In the genomic region with DNA sequence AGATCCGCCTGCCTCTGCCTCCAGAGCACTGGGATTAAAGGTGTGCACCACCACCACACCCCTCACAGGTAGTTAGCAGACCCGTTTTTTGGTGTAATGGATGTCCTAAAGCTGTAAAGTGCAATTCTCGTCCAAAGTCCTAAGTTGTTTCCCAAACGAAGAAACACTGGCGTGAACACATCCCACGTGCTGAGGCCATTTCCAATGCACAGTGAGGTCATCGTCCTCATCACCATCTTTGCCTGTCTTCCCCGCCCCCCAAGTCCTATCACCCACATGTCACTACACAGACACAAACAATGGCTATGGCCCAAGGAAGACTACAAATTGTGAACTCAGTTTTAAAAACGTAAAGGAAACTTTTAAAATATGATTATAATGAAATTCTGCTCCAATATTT, we compare ENCODE assay signal across 13 mouse cellular contexts. TPM values are rescaled to one million over a fixed set of nuclear protein-coding genes. Genes with fewer than 3 reads are reported as not detected.
A peak's percentile ranks its signal among the peaks of the same experiment; 100 is the strongest.
DNase-seq lines count a peak whose midpoint lies in the region; ATAC-seq and TF ChIP-seq lines count a peak whose summit lies in the region.
"Had no signal": no experiment of that assay in that cellular context is flagged by ENCODE, and none has a peak within 500 bp of the region (broad histone marks: within the 10 kb centered on the region; RNA-seq: fewer than 3 reads in every experiment).

No protein-coding gene starts in this region.

- 14% methylated on average over 9 of the region's 9 CpGs for WGBS in liver, adult 2 months
- WGBS in liver, embryonic 11.5 days = 63% methylated on average over 9 of the region's 9 CpGs
- 58% methylated on average over 9 of the region's 9 CpGs for WGBS in hindbrain, embryonic 16.5 days

- H3K4me1 ChIP-seq in liver, adult 2 months (ENCODE audit: control insufficient read depth, insufficient read depth, low read length) = peaks cover 26% of the 10 kb centered on the region
- H3K4me1 ChIP-seq in liver, embryonic 11.5 days (replicated peaks; ENCODE audit: control insufficient read depth, insufficient read depth, low read length) = peaks cover 42% of the 10 kb centered on the region
- peaks cover 68% of the 10 kb centered on the region for H3K4me1 ChIP-seq in E14TG2a.4 (replicated peaks; ENCODE audit: low read depth, low read length)
- peaks cover 26% of the 10 kb centered on the region for H3K4me1 ChIP-seq in hindbrain, embryonic 16.5 days (ENCODE audit: control insufficient read depth, insufficient read depth, low read depth, low read length)

- H3K36me3 ChIP-seq in liver, adult 2 months (ENCODE audit: control insufficient read depth, insufficient read depth, low read length) = no peaks in the 10 kb centered on the region
- H3K36me3 ChIP-seq in liver, embryonic 11.5 days (ENCODE audit: control insufficient read depth, insufficient read depth, low read length) = no peaks in the 10 kb centered on the region
- H3K36me3 ChIP-seq in E14TG2a.4 (ENCODE audit: insufficient read depth, low read length) = peaks cover 8% of the 10 kb centered on the region; the same call in 1 of the 2 replicates
- H3K36me3 ChIP-seq in hindbrain, embryonic 16.5 days (ENCODE audit: control insufficient read depth, insufficient read depth, low read length) = no peaks in the 10 kb centered on the region

- peaks cover 42% of the 10 kb centered on the region for H3K79me2 ChIP-seq in liver, adult 2 months (ENCODE audit: control insufficient read depth, insufficient read depth, low read length)

- intact Hi-C loops in gastrocnemius, adult 2 months (cut with DNase I) = loop anchor here (5.0 kb wide), 1 partner anchor 56 kb away; no protein-coding TSS in a partner anchor

- no peak overlapping the region for H3K4me3 ChIP-seq in gastrocnemius, adult 2 months
- H3K4me3 ChIP-seq in liver, adult 2 months (ENCODE audit: insufficient read depth, low read depth, low read length) = no peak overlapping the region
- no peak overlapping the region for H3K4me3 ChIP-seq in liver, embryonic 11.5 days (ENCODE audit: low read depth, low read length)
- H3K4me3 ChIP-seq in E14TG2a.4 (replicated peaks; ENCODE audit: low read length) = peak overlapping the region; percentile 85
- H3K4me3 ChIP-seq in hindbrain, embryonic 16.5 days (ENCODE audit: low read length) = no peak overlapping the region
- H3K4me3 ChIP-seq: erythroblast, embryonic 14.5 days had no signal

- no peaks in the 10 kb centered on the region for H3K9me3 ChIP-seq in liver, embryonic 11.5 days (ENCODE audit: control insufficient read depth, low read length)
- H3K9me3 ChIP-seq in E14TG2a.4 (ENCODE audit: low read length) = no peaks in the 10 kb centered on the region
- no peaks in the 10 kb centered on the region for H3K9me3 ChIP-seq in hindbrain, embryonic 16.5 days (ENCODE audit: control insufficient read depth, low read length)
- H3K9me3 ChIP-seq: G1E had no signal

- TF ChIP-seq CTCF in gastrocnemius, adult 2 months (IDR thresholded peaks at IDR 0.05) = no peak
- TF ChIP-seq CTCF in liver, adult 2 months (IDR thresholded peaks at IDR 0.05; ENCODE audit: low read depth, low read length) = no peak
- TF ChIP-seq CTCF in E14TG2a.4 (conservative IDR thresholded peaks at IDR 0.05; ENCODE audit: low read length) = no peak

- no peak overlapping the region for H3K4me2 ChIP-seq in liver, embryonic 11.5 days
- peak overlapping the region; percentile 37 for H3K4me2 ChIP-seq in hindbrain, embryonic 16.5 days (ENCODE audit: low read length)

- no peaks in the 10 kb centered on the region for H3K27me3 ChIP-seq in liver, adult 2 months (ENCODE audit: control insufficient read depth, insufficient read depth, low read length)
- no peaks in the 10 kb centered on the region for H3K27me3 ChIP-seq in liver, embryonic 11.5 days (replicated peaks; ENCODE audit: control insufficient read depth, insufficient read depth, low read length)
- no peaks in the 10 kb centered on the region for H3K27me3 ChIP-seq in E14TG2a.4 (ENCODE audit: insufficient read depth, low read length)
- no peaks in the 10 kb centered on the region for H3K27me3 ChIP-seq in hindbrain, embryonic 16.5 days (replicated peaks; ENCODE audit: control insufficient read depth, insufficient read depth, low read length)

- DNase-seq in gastrocnemius, adult 2 months = no peak
- no peak for DNase-seq in gastrocnemius, postnatal 25 days
- DNase-seq in liver, adult 2 months (ENCODE audit: extremely low read depth, low read depth, low spot score) = peak; percentile 81
- DNase-seq in liver, embryonic 11.5 days (ENCODE audit: low spot score) = no peak
- DNase-seq in B cell, adult 2 months = no peak
- no peak for DNase-seq in frontal cortex, postnatal 10 days (ENCODE audit: low spot score in 2 of 2)
- DNase-seq: adrenal gland, postnatal 14 days; cerebellum, adult 18-20 months; spleen, adult 18-20 months had no signal

- no peak overlapping the region for H3K9ac ChIP-seq in liver, adult 2 months (ENCODE audit: low read depth, low read length)
- H3K9ac ChIP-seq in liver, embryonic 11.5 days (ENCODE audit: low read depth, low read length) = no peak overlapping the region
- no peak overlapping the region for H3K9ac ChIP-seq in hindbrain, embryonic 16.5 days (ENCODE audit: low read depth, low read length)

- no peak for ATAC-seq in liver, embryonic 11.5 days (replicated peaks; ENCODE audit: low FRiP score)
- no peak for ATAC-seq in hindbrain, embryonic 16.5 days

- TF ChIP-seq POLR2A in liver, adult 2 months (IDR thresholded peaks at IDR 0.05; ENCODE audit: extremely low read depth, insufficient read depth, low read length) = no peak

- H3K27ac ChIP-seq in gastrocnemius, adult 2 months = peak overlapping the region; percentile 41; the same call in 1 of the 2 replicates
- H3K27ac ChIP-seq in liver, adult 2 months (replicated peaks; ENCODE audit: insufficient read depth, low read depth, low read length) = peak overlapping the region; percentile 69
- no peak overlapping the region for H3K27ac ChIP-seq in liver, embryonic 11.5 days (ENCODE audit: low read depth, low read length)
- H3K27ac ChIP-seq in hindbrain, embryonic 16.5 days (ENCODE audit: low read depth, low read length) = no peak overlapping the region

RNA-seq across cellular contexts. Expression of a gene that starts 4.0 kb away (rescaled TPM):
- 100 to 1,000 TPM; 140 to 141 TPM for total RNA-seq in gastrocnemius, adult 2 months (2021)
- 100 to 1,000 TPM; 102 to 104 TPM for total RNA-seq in gastrocnemius, postnatal 25 days (2021)
- total RNA-seq in liver, adult 2 months (2014; rRNA removed) = 58.0 and 61.8 TPM in 2 replicates
- 32.4 and 38.4 TPM in 2 replicates for polyA plus RNA-seq in liver, adult 2 months (2012; rRNA removed)
- polyA plus RNA-seq in liver, embryonic 11.5 days (2014; fragmentation: Nextera tagmentation; extraction: Ambion mirVana) = 40.1 and 43.1 TPM in 2 replicates
- 70.7 and 90.1 TPM in 2 replicates for polyA plus RNA-seq in hindbrain, embryonic 16.5 days (2015; fragmentation: Nextera tagmentation; extraction: Ambion mirVana)

Comparison
In these comparisons a context has a peak if more than half of its experiments do, and no peak if none do; other contexts are left out.
1. H3K27ac ChIP-seq: peak in gastrocnemius, adult 2 months (single experiment) and liver, adult 2 months (single experiment); none in liver, embryonic 11.5 days (single experiment) and hindbrain, embryonic 16.5 days (single experiment).